ENCODE assay signal across 26 mouse cellular contexts in genomic region chr6:134441716-134442115, GRCm38 (mm10). TPM values are rescaled to one million over a fixed set of nuclear protein-coding genes. Genes with fewer than 3 reads are reported as not detected.
A peak's percentile ranks its signal among the peaks of the same experiment; 100 is the strongest.
DNase-seq lines count a peak whose midpoint lies in the region; ATAC-seq and TF ChIP-seq lines count a peak whose summit lies in the region.
"Had no signal": no experiment of that assay in that cellular context is flagged by ENCODE, and none has a peak within 500 bp of the region (broad histone marks: within the 10 kb centered on the region; RNA-seq: fewer than 3 reads in every experiment).

No protein-coding gene starts in this region.

- in situ Hi-C loops in Patski (cut with MboI; ENCODE audit: low pct_unique_long_range_greater_than_20kb): no loop called here

- no peak for TF ChIP-seq CTCF in Patski (IDR thresholded peaks at IDR 0.05)

- H3K27me3 ChIP-seq in Patski: no peaks in the 10 kb centered on the region
- H3K27me3 ChIP-seq: CH12.LX; embryonic facial prominence, embryonic 13.5 days; embryonic facial prominence, embryonic 15.5 days; forebrain, embryonic 13.5 days; forebrain, embryonic 15.5 days had no signal

- POLR2A ChIA-PET in Patski (lab: Charles Lee): no interaction called here

- peak; percentile 69 for DNase-seq in Muller cell, postnatal 12 days (ENCODE audit: inconsistent ontology term)
- DNase-seq in Patski (ENCODE audit: low read depth, low spot score): no peak
- DNase-seq in testis, postnatal 14 days (ENCODE audit: low spot score): no peak
- no peak for DNase-seq in kidney, postnatal 36 days
- DNase-seq: adrenal gland, adult 2 months; adrenal gland, postnatal 10 days; adrenal gland, postnatal 25 days; B cell, adult 2 months; cerebellum, adult 11 months; cerebellum, adult 18-20 months; cerebellum, adult 8-10 months; cerebellum, adult 9-11 months; cerebellum, postnatal 14 days; cerebellum, postnatal 36 days; embryo, embryonic 11 days; forebrain, postnatal 0 days had no signal

- CTCF ChIA-PET in Patski (lab: Charles Lee): interaction anchor here (1.2 to 2.4 kb wide), 2 partner anchors 11 to 165 kb away, joined by 3 to 9 read pairs; no protein-coding TSS in a partner anchor

- peak; percentile 40 for ATAC-seq in Patski
- ATAC-seq in frontal cortex, adult (ENCODE audit: low TSS enrichment): no peak
- ATAC-seq: CD4-positive, CD25-positive, alpha-beta regulatory T cell, adult 4 months; forebrain, embryonic 13.5 days; forebrain, embryonic 15.5 days; forebrain, postnatal 0 days had no signal

RNA-seq across cellular contexts. Expression of gene Bcl2l14, which starts 45.6 kb away (rescaled TPM):
- not detected for polyA plus RNA-seq in Patski (2021)
- polyA plus RNA-seq: adrenal gland, adult 2 months; brain, embryonic 14.5 days; forebrain, embryonic 13.5 days; forebrain, embryonic 15.5 days; forebrain, postnatal 0 days; frontal cortex, adult 2 months; G1E had no signal
